Mouse (Mus musculus): ENCODE data around the gene Lemd2.
A peak's percentile ranks its signal among the peaks of the same experiment; 100 is the strongest.
"Not testable (repeated sequence)": the region's sequence is repeated elsewhere in the genome, so short reads cannot be mapped to it uniquely, and the experiment has no call there.

Lemd2 gene

GRCm38 (mm10) chr17:27204075-27204909, at the start of gene Lemd2:
Gene Lemd2 (minus strand): TSS chr17:27204469.
- DNase-seq = peak; percentile 96

GRCm38 (mm10) chr17:27251150-27251549, 46.9 kb upstream of the Lemd2 start:
- DNase-seq = no peak

GRCm38 (mm10) chr17:27250461-27250860, 46.2 kb upstream of the Lemd2 start:
- peak; percentile 55 for DNase-seq

- DNase-seq = no peak
These were observed 44.8 kb upstream of the Lemd2 start for GRCm38 (mm10) chr17:27249073-27249472.

GRCm38 (mm10) chr17:27247680-27248386, 43.6 kb upstream of the Lemd2 start:
- no peak for DNase-seq

- DNase-seq = no peak
These were observed 41.6 kb upstream of the Lemd2 start for GRCm38 (mm10) chr17:27245851-27246381.

- no peak for DNase-seq
These were observed 40.6 kb upstream of the Lemd2 start for GRCm38 (mm10) chr17:27244912-27245311.

GRCm38 (mm10) chr17:27242194-27243189, 38.2 kb upstream of the Lemd2 start:
- DNase-seq = peak; percentile 96

- peak; percentile 91 for DNase-seq
These were observed 36.5 kb upstream of the Lemd2 start for GRCm38 (mm10) chr17:27240556-27241457.

GRCm38 (mm10) chr17:27239941-27240340, 35.7 kb upstream of the Lemd2 start:
- DNase-seq = no peak

- no peak for DNase-seq
These were observed 34.4 kb upstream of the Lemd2 start for GRCm38 (mm10) chr17:27238637-27239036.

- no peak for DNase-seq
These were observed 33.5 kb upstream of the Lemd2 start for GRCm38 (mm10) chr17:27237731-27238130.

- no peak for DNase-seq
These were observed 29.0 kb upstream of the Lemd2 start for GRCm38 (mm10) chr17:27233298-27233697.

GRCm38 (mm10) chr17:27232176-27232575, 27.9 kb upstream of the Lemd2 start:
- DNase-seq = no peak

GRCm38 (mm10) chr17:27231586-27231985, 27.3 kb upstream of the Lemd2 start:
- not testable (repeated sequence) for DNase-seq

GRCm38 (mm10) chr17:27231146-27231503, 26.9 kb upstream of the Lemd2 start:
- no peak for DNase-seq

GRCm38 (mm10) chr17:27230455-27231145, 26.3 kb upstream of the Lemd2 start:
- no peak for DNase-seq

GRCm38 (mm10) chr17:27229710-27230454, 25.6 kb upstream of the Lemd2 start:
- no peak for DNase-seq

GRCm38 (mm10) chr17:27228216-27228915, 24.1 kb upstream of the Lemd2 start:
- peak; percentile 87 for DNase-seq

All from retina, postnatal 1 day (tissue).